Mouse (Mus musculus) regulatory T cell (primary cell): ENCODE measurements around the gene Ugdh.

Experiments
- in situ Hi-C: fragments of 300-600 bp; cut with MboI, MseI; formaldehyde crosslinking; loops from one replicate; pipeline ENCODE4 v1.15.1; 2025; ENCODE audit warnings: high pct_unique_total_duplicates

Gene Ugdh

GRCm38 (mm10) chr5:65428321-65428720 lies 7.4 kb downstream of the Ugdh start:
- in situ Hi-C loops, result no loop called here

GRCm38 (mm10) chr5:65425251-65425650 lies 10.5 kb downstream of the Ugdh start:
- in situ Hi-C loops, result no loop called here

GRCm38 (mm10) chr5:65424215-65424614 lies 11.5 kb downstream of the Ugdh start:
- in situ Hi-C loops, result no loop called here

GRCm38 (mm10) chr5:65422803-65423202 lies 12.9 kb downstream of the Ugdh start:
- in situ Hi-C loops, result no loop called here

GRCm38 (mm10) chr5:65420822-65421221 lies 14.9 kb downstream of the Ugdh start:
- in situ Hi-C loops, result no loop called here

GRCm38 (mm10) chr5:65419136-65419535 lies 16.6 kb downstream of the Ugdh start:
- in situ Hi-C loops, result no loop called here

GRCm38 (mm10) chr5:65415653-65416458 lies 19.9 kb downstream of the Ugdh start:
- in situ Hi-C loops, result no loop called here

GRCm38 (mm10) chr5:65407989-65408388 lies 27.8 kb downstream of the Ugdh start:
- in situ Hi-C loops, result no loop called here

- in situ Hi-C loops, result no loop called here
Observed at GRCm38 (mm10) chr5:65401251-65401994, 34.3 kb downstream of the Ugdh start.

GRCm38 (mm10) chr5:65394425-65394824 lies 41.3 kb downstream of the Ugdh start:
- in situ Hi-C loops, result no loop called here

GRCm38 (mm10) chr5:65391753-65392152 lies 44.0 kb downstream of the Ugdh start:
- in situ Hi-C loops, result no loop called here

- in situ Hi-C loops, result no loop called here
Observed at GRCm38 (mm10) chr5:65390648-65391644, 44.8 kb downstream of the Ugdh start, which contains the start of the genes Rpl9 and Lias. TSS of gene Rpl9 (minus strand) at chr5:65391444. TSS of gene Lias (plus strand) at chr5:65391497.

- in situ Hi-C loops, result no loop called here
Observed at GRCm38 (mm10) chr5:65387008-65387867, 48.5 kb downstream of the Ugdh start.

- in situ Hi-C loops, result no loop called here
Observed at GRCm38 (mm10) chr5:65385704-65386103, 50.0 kb downstream of the Ugdh start.

GRCm38 (mm10) chr5:65374746-65375145 lies 61.0 kb downstream of the Ugdh start:
- in situ Hi-C loops, result no loop called here

GRCm38 (mm10) chr5:65371551-65371950 lies 64.2 kb downstream of the Ugdh start:
- in situ Hi-C loops, result no loop called here

GRCm38 (mm10) chr5:65367837-65368236 lies 67.9 kb downstream of the Ugdh start:
- in situ Hi-C loops, result loop anchor here (5.0 kb wide), 1 partner anchor 91 kb away; no protein-coding TSS in a partner anchor
